Mouse (Mus musculus) brain, adult 2 months (tissue): ENCODE results near the gene Srrd.

ENCODE experiments used
- DNase-seq: peaks from one replicate; pipeline ENCODE4 v3.0.0; 2011; ENCODE audit warnings: low read depth, low spot score

Srrd gene

DNA sequence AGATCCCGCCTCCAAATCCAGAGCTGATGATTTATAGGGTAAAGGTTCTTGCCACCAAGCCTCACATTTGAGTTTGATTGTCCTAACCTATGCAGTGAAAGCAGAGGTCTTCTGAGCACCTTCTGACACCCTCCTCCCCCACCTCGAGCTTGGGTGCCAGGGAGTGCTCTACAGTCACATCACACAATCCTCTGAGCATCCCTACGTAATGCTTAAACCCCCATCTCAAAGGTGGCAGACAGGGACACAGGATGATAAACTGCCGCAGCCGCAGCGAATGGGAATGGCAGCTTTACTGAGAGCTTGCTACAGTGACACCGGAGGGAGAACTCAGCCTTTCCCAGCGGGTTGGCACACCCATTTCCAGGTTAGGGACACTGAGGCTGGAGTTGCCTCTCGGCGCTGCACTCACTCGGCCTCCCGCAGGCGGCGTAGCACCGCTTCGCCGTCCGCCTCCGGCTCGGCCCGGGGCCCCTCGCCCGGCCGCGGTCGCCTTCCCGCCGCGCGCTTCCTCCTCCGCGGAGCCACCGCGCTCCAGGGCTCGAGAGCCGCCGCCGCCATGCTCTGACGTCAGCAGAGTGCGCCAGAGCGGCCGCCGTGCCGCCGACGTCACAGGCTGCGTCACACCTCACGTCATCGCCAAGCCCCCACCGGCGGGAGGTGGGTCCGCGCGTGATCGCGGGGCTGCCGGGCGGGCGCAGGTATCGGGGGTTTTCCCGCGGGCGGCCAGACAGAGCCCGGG is at the start of gene Srrd, which contains the start of gene Hps4:
Gene Srrd, minus strand, starts transcription at position 578 of the 742 bp plus-strand sequence.
Gene Hps4, plus strand, starts transcription at position 621 of the 742 bp plus-strand sequence.
- peak; percentile 93 for DNase-seq

DNA sequence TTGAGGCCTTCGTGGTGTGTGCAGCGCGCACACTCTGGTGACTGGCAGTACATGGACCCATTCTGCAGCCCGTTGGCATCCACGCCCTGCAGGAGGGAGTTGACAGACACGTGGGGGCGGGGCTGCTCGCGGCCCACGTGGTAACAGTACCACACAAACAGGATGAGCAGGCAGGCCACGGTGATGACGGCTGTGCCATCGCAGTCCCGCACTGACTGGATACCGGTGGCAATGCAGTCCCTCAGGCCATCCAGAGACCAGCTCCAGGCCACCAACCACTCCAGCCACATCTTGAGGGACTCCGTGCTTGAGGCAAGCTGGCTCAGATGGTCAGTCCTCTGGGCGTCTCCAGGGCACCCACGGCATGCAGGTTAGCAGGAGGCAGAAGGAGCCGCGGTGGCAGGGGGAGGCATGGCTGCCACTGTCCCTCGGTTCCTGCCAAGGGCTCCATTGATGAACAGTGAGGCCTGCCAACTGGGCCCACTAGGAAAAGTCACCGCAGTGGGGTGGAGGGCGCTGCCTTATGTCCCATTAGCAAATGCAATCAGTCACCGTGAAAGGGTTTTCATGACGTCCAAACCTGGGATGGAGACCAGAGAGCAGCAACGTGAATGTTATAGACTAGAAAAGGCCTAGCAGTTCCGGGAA is 49.0 kb upstream of the Srrd start:
- DNase-seq: peak; percentile 58

DNA sequence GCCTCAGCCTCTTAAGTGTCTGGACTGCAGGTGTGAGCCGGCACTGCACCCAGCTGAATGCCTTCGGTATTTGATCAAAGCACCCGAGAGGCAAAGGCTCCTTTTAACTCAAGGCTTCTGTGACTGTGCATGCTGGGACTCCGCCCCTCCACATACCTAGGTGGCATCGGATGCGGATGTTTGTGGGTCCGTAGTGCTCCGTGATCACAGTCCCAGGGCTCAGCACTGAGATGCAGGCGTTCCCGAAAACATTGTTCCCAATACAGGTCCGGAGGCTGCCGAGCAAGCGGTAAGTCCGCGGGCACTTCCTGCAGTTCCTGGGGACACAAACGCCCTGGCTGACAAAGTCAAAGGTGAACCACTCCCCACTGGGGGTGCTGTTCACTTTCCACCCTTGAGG is 48.2 kb upstream of the Srrd start:
- DNase-seq: no peak

DNA sequence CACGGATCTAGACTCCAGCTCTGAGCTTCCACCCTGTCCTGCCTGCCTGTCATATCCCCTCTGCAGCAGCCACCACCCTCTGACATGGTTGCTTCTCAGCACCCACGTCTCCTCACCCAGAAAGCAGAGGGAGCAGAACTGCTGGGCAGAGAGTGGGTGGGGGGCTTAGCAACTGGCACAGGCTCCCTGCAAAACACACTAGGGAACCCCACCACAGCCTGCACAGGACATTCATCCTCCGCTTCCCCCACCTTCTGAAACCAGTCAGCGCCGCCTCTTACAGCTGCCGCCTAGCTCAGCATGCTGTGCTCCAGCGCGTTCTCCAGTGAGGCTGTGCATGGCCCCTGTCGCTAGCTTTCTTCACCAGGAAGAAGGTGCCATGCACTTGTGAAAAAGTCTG is 46.5 kb upstream of the Srrd start:
- peak; percentile 72 for DNase-seq

DNA sequence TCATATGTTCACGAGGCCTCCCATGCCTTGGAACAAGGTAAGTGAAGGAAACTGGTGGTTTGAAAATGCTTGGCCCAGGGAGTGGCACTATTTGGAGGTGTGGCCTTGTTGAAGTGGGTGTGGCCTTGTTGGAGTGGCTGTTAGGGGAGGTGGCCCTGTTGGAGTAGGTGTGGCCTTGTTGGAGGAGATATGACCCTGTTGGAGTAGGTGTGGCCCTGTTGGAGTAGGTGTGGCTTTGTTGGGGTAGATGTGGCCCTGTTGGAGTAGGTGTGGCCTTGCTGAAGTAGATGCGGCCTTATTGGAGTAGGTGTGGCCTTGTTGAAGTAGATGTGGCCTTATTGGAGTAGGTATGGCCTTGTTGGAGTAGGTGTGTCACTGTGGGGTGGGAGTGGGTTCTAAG is 43.1 kb upstream of the Srrd start:
- DNase-seq: no peak

DNA sequence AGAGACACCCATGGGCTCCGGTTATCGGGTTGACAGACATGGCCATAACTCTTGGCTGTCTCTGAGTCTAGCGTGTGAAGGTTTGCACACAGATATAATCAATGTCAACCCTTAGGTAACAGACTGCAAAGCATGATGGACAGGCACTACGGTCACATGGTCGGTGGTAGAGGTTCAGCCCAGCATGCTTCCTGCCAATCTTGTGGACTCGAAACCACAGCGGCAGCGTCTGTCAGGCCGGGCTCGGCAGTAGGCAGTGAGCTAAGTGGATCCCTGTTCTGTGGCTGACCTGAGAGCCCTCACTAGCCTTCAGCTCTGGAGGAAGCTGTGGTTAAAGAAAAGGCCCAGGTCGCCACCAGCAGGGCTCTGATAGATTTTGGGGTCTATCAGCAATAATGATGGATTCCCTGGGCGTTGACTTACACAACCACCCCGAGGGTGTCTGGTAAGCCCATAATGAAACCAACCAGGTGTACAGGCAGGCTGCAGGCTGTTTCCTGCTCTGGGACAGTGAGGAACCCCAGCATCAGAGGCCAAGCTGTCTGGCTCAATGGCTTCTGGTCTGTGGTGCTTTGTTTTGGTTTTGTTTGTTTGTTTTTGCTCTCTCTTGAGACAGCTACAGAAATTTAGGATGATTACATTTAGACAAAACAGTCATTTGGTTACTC is 42.1 kb upstream of the Srrd start:
- no peak for DNase-seq

DNA sequence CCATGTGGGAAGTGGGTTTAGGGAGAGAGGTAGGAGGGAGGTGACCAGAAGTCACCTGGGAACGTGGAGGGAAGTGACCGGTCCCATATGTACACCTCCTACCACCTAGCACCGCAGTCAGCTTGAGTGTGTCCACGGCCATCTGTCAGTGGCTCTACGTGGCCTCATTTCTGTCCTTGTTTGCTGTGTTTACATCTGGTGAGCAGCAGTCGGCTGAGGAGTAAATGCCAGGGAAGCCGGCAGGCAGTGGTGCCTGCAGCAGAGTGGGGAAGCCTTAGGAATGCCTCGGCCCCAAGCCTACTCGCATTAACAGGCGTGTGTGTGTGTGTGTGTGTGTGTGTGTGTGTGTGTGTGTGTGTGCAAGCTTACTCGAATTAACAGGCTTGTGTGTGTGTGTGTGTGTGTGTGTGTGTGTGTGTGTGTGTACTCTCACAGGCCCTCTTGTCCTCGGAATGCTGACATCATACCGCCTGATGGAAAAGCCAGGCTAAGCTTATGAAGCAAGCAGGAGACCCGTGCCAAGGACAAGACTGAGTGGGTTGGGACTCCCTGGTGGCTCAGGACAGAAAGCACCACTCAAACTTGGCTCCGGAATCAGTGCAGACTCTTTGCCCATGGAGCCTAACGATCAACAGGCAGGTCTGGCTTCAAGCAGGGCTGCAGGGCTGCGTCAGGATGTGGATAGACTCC is 39.9 kb upstream of the Srrd start:
- peak; percentile 85 for DNase-seq

DNA sequence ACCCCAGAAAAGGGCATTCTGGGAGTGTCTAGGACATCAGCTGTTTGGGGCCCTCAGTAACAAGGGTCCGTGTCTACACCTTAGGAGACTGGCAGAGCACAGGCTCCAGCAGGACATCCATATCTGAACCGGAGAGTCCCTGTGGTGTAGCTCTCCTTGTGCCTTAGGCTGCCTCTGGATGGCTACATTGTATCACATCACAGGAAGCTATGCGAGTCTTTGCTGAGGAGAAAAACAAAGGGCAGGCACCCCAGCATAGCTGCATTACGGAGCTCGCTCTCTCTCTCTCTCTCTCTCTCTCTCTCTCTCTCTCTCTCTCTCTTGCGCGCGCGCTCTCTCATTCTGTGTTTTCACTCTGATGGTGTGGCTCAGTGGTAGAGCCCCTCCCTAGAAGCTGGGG is 39.2 kb upstream of the Srrd start:
- no peak for DNase-seq

DNA sequence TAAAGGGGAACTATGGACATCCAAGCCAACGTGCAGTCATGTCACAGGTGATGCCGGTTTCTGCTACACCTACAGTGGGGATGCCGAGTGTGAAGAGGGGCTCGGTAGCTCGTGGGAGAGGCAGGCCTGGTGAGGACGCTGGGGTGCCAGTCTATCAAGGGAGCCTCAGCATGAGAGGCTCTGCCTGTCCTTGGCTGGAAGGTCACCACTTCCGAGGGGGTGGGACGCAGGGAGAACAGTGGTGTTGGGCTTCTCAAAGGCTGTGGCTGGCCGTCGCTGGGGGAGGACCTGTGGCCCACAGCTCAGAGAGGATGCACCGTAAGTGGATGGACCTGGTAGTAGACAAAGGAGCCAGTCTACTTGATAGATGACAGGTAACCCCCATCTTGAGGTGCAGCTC is 38.3 kb upstream of the Srrd start:
- no peak for DNase-seq

DNA sequence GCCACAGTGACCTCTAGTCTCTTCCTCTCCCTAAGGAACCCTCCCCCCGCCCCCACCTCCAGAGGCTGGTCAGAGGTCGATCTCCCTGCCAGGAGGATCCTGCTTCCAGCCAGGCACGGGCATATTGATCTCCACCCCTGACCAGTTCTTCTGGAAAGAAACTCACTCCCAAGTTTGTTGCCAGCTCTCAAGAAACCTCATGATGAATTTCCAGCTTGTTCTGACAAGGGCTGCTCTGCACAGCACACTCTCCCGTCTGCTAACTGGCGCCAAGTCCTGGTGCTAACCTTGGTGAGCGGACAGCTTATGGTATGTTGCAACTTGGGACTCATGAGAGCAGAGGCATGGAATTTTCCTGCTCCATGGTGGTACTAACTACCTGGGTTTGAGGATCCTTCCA is 35.9 kb upstream of the Srrd start:
- no peak for DNase-seq

DNA sequence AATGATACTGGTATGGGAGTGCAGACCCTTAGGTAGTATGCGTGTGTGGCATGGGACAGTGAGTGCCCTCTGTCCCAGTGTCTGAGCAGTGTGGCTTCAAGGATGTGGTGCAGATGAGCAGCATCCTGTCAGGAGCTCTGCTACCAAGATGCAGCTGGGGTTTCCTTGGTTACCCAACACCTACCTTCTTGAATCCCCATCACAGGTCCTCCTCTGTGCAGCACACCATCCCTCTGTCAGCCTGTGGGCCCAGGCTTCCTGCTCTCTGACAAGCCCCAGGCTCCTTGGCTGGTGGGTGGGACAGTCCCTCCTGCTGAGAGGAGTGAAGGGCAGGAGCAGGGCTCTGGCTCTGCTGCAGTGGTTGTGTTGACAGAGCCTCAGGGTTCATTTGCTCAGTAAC is 34.5 kb upstream of the Srrd start:
- DNase-seq: peak; percentile 82

DNA sequence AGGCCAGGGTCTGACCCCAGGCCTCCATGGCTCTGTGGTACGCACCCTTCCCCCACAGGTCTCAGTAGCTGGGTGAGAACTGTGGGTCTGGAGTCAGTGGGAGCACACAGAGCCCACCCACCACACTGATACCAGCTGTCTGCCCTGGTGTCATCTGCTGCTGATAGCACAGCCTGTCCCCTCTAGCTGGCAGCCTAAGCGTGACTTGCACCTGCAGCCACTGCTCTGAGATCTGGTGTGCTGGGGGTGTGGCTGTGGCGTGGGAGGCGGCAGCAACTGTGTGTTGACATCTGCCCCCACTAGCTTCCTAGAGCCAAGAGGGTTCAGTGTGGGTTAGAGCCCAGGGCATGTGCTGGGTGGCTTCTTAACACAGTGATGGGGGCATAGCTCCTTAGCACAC is 33.3 kb upstream of the Srrd start:
- no peak for DNase-seq

DNA sequence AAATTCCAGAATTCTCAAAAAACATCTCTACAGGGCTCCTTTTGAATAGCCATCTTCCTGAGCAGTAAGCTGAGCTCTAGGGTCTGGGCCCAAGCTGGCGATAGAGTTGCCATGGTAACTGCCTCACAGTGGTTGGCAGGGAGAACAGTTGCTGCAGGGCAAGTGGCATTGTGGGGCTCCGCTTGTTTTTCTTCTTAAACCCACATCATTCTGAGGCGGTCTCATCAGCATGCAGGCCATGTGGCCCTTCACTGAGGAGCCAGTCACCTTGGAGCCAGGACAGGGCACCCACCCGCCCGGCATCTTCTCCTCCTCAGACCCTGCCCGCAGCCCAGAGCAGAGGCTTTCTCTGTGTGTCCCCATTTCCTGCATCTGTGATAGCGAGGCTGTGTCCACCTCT is 29.1 kb upstream of the Srrd start:
- DNase-seq: peak; percentile 96

DNA sequence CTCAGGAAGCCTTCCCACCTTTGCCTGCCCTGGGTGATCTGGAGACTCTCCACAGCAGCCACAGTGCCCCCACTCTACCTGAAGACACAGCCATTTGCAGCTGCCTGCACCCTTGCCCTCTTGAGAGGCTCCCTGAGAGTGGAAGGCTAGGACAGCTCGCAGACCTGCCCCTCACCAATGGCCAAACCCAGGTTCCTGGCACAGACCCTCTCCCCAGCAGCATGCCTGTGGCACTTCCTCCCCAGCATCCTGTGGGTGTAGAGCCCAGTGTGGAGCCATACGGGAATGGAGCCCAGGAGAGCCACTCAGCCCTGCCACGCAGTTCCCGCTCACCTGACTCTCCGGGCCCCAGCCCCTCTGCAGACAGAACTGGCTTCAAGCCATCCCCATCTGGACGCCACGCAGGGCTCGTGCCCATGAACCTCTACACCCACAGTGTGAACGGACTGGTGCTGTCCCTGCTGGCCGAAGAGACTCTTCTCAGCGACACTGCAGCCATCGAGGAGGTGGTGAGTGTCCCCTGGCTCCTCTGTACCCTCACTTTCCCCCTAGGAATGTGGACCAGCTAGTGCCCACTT is 27.5 kb upstream of the Srrd start:
- DNase-seq: no peak

DNA sequence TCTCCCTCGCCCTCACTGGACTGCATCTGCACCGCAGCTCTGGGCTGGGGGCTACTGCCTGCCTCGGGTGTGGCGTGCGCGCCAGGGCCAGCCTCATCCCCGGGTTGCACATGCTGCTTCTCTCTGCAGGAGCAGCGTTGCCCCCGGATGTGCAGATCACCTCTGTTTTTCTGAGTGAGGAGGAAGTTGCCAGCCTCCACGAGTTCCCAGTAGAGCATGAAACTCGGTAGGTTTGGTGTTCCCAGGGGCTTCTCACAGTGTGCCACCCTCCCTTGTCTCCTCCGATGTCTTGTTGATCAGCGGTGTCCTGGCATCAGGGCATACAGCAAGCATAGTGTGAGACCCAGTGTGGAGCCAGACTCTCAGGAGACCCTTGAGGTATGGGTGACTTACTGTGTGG is 26.5 kb upstream of the Srrd start:
- no peak for DNase-seq

DNA sequence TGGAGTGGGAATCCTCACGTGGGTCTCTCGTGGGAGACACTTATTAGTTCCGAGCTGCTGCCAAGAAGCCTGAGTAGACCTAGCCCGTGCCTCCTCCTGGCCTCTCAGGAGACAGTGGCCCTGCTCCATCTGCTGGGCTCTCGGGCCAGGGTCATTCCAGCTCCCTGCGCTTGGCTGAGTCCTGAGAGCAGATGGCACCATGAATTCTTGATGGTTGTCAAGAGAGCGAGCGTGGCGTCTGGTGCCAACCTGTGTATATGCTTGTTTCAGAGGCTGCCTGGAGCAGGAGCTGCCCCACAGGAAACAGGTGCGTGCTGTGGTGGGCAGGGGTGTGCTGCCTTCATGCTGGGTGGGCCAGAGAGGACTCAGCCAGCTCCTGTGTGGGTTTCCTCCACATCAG is 25.8 kb upstream of the Srrd start:
- DNase-seq: peak; percentile 98

DNA sequence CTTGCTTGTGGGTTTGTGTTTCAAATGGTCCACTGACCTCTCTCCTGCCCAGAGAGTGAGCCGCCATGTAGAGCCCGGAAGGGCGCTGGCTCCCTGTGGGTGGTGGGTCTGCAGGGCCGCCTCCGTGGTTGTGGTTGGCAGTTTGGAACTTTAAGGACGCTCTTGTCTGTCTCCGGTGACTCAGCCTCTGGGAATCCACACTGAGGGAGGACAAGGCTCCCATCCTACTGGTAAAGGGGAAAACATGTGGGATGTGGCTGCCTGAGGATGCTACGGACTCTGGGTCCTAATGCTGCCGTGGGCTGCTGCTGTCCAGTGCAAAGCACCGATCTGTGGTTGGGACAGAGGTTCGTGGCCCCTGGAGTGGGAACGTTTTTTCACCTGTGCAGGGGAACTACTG is 25.1 kb upstream of the Srrd start:
- DNase-seq: peak; percentile 71

DNA sequence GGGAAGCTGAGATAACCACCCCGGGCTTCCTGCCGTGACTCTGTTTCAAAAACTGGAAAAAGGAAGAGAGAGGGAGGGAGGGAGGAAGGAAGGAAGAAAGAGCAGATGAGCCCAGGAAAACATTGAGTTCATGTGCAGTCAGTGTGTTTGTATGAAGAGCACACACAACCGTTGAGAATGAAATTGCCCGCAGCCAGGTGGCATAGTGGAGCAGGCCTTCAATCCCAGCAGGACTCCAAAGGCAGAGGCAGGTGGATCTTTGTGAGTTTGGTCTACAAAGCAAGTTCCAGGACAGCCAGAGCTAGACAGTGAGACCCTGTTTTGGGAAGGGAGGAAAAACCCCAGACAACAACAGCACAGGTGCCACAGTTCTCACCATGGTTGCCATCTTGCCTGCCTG is 24.5 kb upstream of the Srrd start:
- DNase-seq: peak; percentile 57

DNA sequence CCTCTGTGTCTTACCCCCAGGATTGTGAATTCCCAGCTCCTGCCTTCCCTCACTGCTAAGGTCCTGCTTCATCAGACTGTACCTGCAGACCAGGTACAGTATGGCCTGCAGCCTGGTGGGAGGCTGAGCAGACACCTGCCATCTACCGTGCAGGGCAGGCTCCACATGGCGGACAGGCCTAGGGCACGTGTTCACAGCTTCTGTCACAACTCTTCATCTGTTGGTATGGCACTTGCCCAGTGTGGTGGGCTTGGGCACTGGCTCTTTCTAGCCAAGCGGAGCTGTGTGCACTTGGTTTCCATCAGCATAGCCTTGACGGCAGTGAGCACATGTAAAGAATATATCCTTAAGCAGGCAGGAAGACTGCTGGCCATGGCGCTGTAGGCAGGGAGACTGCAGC is 24.0 kb upstream of the Srrd start:
- no peak for DNase-seq

DNA sequence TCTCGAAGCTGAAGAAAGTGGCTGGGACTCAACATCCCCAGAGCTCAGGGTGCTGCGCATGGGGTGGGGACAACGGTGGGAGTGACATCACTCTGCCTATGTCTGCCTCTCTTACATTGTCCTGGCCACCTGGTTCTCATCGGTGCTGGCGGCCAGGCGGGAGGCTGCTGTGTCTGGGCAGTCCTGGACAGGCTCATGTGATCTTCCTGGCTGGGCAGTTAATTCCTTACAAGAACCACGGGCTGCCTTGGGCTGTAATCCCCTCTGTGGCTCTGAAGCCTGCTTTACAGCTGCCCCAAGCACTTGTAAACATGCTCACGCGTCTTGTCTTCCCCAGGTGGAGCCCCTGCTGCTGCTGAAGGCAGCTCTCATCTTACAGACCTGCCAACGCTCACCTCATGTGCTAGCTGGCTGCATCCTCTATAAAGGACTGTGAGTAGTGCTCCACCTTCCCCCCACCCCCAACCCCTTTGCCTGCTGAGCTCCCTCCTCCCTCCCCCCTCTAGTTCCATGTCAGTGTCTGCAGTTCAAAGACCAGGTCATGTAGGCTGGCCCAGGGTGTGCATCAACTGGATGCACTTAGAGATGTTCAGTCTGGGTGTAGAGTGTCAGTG is 21.5 kb upstream of the Srrd start:
- no peak for DNase-seq

DNA sequence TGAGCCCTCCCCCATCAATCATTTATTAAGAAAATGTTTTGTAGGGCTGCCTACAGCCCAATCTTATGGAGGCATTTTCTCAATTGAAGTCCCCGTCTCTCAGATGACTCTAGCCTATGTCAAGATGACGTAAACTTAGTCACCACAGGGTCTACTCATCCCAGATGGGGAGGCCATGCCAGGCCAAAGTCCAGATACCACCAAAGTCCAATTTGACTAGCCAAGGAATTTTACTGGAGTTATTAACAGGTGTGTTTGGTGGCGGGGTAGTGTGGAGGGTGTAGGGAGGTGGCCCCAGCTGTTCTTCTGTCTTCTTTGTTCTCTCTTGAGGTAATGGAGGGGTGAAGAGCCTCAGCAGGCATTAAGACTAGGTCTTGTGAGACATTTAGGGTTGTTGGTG is 17.2 kb upstream of the Srrd start:
- no peak for DNase-seq

DNA sequence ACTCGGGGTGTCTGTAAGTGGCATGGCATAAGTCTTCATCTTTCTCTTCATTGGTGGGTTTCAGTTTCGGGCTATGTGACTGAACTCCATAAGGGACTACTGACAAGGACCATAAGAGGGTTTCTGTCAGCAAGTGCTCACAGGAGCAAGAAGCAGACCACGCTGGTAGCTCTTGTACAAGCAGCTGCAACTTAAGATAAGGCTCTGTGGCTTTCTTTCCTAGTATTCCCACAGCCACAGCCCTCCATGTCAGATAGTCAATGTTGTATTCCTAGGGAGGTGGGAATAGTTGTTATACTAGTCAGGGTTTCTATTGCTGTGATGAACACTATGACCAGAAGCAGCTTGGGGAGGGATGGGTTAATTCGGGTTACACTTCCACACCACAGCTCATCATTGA is 16.7 kb upstream of the Srrd start:
- DNase-seq: no peak
